Mouse (Mus musculus): ENCODE data around the gene Osbpl5. TPM values are rescaled to one million over a fixed set of nuclear protein-coding genes. Genes with fewer than 3 reads are reported as not detected.

Osbpl5 gene
- polyA plus RNA-seq, 1 experiment = 23.1 TPM

- Histone ChIP-seq H3K27me3 (ENCODE audit: control insufficient read depth, insufficient read depth, low read length) (no peaks in the 10 kb centered on the region), H3K4me3 (ENCODE audit: low read depth, low read length) (no peak overlapping the region), H3K36me3 (ENCODE audit: control insufficient read depth, insufficient read depth, low read length) (peaks cover 21% of the 10 kb centered on the region), H3K4me1 (ENCODE audit: control insufficient read depth, insufficient read depth, insufficient read length, low read length) (peaks cover 12% of the 10 kb centered on the region; the same call in 1 of the 2 replicates), H3K27ac (ENCODE audit: insufficient read depth, low read depth, low read length) (peak overlapping the region; percentile 87)
- WGBS = 25% methylated on average over 6 of the region's 6 CpGs
- TF ChIP-seq POLR2A (IDR thresholded peaks at IDR 0.05; ENCODE audit: low read depth, low read length) (no peak), CTCF (IDR thresholded peaks at IDR 0.05; ENCODE audit: extremely low read depth, insufficient read length, insufficient replicate concordance, low read depth, low read length) (no peak)
Observed at GRCm38 (mm10) chr7:143792336-143792985, 35.7 kb upstream of the Osbpl5 start.

GRCm38 (mm10) chr7:143783996-143784829 is 27.4 kb upstream of the Osbpl5 start, which contains the start of gene Mrgpre:
Gene Mrgpre (minus strand): TSS chr7:143784500.
- H3K27ac ChIP-seq (ENCODE audit: insufficient read depth, low read depth, low read length) = peak within 1 kb of the TSS; percentile 29
- no peaks in the 10 kb centered on the region for H3K27me3 ChIP-seq (ENCODE audit: control insufficient read depth, insufficient read depth, low read length)
- no peaks in the 10 kb centered on the region for H3K36me3 ChIP-seq (ENCODE audit: control insufficient read depth, insufficient read depth, low read length)
- peaks cover 21% of the 10 kb centered on the region for H3K4me1 ChIP-seq (ENCODE audit: control insufficient read depth, insufficient read depth, insufficient read length, low read length)
- peak within 1 kb of the TSS; percentile 66 for H3K4me3 ChIP-seq (ENCODE audit: low read depth, low read length)
- WGBS = 3% methylated on average over 21 of the region's 21 CpGs
- TF ChIP-seq POLR2A (IDR thresholded peaks at IDR 0.05; ENCODE audit: low read depth, low read length) (peak; percentile 25; the same call in 1 of the 2 replicates), CTCF (IDR thresholded peaks at IDR 0.05; ENCODE audit: extremely low read depth, insufficient read length, insufficient replicate concordance, low read depth, low read length) (no peak)

DNA sequence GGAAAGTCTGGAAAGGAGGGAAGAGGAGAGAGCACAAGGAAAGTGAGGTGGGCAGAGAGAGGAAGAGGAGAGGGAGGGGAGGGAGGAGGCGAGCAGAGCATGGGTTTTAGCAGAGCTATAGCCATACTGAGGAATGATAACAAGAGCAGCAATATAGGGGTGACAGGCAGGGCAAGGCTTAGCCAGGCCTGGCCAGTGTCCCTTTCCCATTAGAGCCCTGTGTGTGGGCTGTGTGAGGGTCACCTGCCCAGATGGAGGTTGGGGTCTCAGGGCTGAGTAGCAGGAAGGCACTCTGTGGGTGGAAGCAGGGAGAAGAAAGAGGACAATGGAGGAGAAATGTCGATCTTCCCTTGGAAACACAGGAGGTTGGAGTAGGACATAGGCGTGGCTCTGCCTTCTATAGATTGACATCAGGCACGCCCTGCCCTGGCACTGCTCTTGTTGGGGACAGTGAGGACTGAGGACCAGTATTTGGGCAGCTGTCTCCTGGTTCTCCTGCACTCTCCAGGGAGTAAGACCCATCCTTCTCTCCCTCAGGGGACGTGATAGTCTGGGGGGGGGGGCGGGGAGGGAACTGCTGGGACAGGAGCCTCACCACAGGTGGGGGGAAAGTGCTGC is 26.7 kb upstream of the Osbpl5 start:
- WGBS = 12% methylated on average over 6 of the region's 6 CpGs
- no peak for TF ChIP-seq CTCF (IDR thresholded peaks at IDR 0.05; ENCODE audit: extremely low read depth, insufficient read length, insufficient replicate concordance, low read depth, low read length)
- Histone ChIP-seq H3K4me3 (ENCODE audit: low read depth, low read length) (peak overlapping the region; percentile 66), H3K36me3 (ENCODE audit: control insufficient read depth, insufficient read depth, low read length) (no peaks in the 10 kb centered on the region), H3K4me1 (ENCODE audit: control insufficient read depth, insufficient read depth, insufficient read length, low read length) (peaks cover 23% of the 10 kb centered on the region), H3K27me3 (ENCODE audit: control insufficient read depth, insufficient read depth, low read length) (no peaks in the 10 kb centered on the region), H3K27ac (ENCODE audit: insufficient read depth, low read depth, low read length) (peak overlapping the region; percentile 6; the same call in 1 of the 2 replicates)

GRCm38 (mm10) chr7:143777375-143777774 is 20.6 kb upstream of the Osbpl5 start:
- no peak overlapping the region for H3K27ac ChIP-seq (ENCODE audit: insufficient read depth, low read depth, low read length)
- 21% methylated on average over 2 of the region's 2 CpGs for WGBS
- no peaks in the 10 kb centered on the region for H3K27me3 ChIP-seq (ENCODE audit: control insufficient read depth, insufficient read depth, low read length)
- TF ChIP-seq CTCF (IDR thresholded peaks at IDR 0.05; ENCODE audit: extremely low read depth, insufficient read length, insufficient replicate concordance, low read depth, low read length) (no peak), POLR2A (IDR thresholded peaks at IDR 0.05; ENCODE audit: low read depth, low read length) (no peak)
- H3K36me3 ChIP-seq (ENCODE audit: control insufficient read depth, insufficient read depth, low read length) = no peaks in the 10 kb centered on the region
- no peak overlapping the region for H3K4me3 ChIP-seq (ENCODE audit: low read depth, low read length)
- H3K4me1 ChIP-seq (ENCODE audit: control insufficient read depth, insufficient read depth, insufficient read length, low read length) = peaks cover 11% of the 10 kb centered on the region; the same call in 1 of the 2 replicates

GRCm38 (mm10) chr7:143776137-143776536 is 19.4 kb upstream of the Osbpl5 start:
- H3K27ac ChIP-seq (ENCODE audit: insufficient read depth, low read depth, low read length) = no peak overlapping the region
- no peak for TF ChIP-seq POLR2A (IDR thresholded peaks at IDR 0.05; ENCODE audit: low read depth, low read length)
- TF ChIP-seq CTCF (IDR thresholded peaks at IDR 0.05; ENCODE audit: extremely low read depth, insufficient read length, insufficient replicate concordance, low read depth, low read length) = no peak
- peaks cover 11% of the 10 kb centered on the region; the same call in 1 of the 2 replicates for H3K4me1 ChIP-seq (ENCODE audit: control insufficient read depth, insufficient read depth, insufficient read length, low read length)
- H3K27me3 ChIP-seq (ENCODE audit: control insufficient read depth, insufficient read depth, low read length) = no peaks in the 10 kb centered on the region
- H3K4me3 ChIP-seq (ENCODE audit: low read depth, low read length) = no peak overlapping the region
- no peaks in the 10 kb centered on the region for H3K36me3 ChIP-seq (ENCODE audit: control insufficient read depth, insufficient read depth, low read length)
- 26% methylated on average over 3 of the region's 3 CpGs for WGBS

- WGBS = 47% methylated on average over 1 of the region's 1 CpGs
- Histone ChIP-seq H3K36me3 (ENCODE audit: control insufficient read depth, insufficient read depth, low read length) (no peaks in the 10 kb centered on the region), H3K27ac (ENCODE audit: insufficient read depth, low read depth, low read length) (no peak overlapping the region), H3K4me1 (ENCODE audit: control insufficient read depth, insufficient read depth, insufficient read length, low read length) (peaks cover 11% of the 10 kb centered on the region; the same call in 1 of the 2 replicates), H3K4me3 (ENCODE audit: low read depth, low read length) (no peak overlapping the region), H3K27me3 (ENCODE audit: control insufficient read depth, insufficient read depth, low read length) (no peaks in the 10 kb centered on the region)
- TF ChIP-seq CTCF (IDR thresholded peaks at IDR 0.05; ENCODE audit: extremely low read depth, insufficient read length, insufficient replicate concordance, low read depth, low read length) (no peak), POLR2A (IDR thresholded peaks at IDR 0.05; ENCODE audit: low read depth, low read length) (no peak)
Observed at GRCm38 (mm10) chr7:143769461-143769860, 12.7 kb upstream of the Osbpl5 start.

Data from small intestine, adult 2 months (tissue).